Mouse (Mus musculus): ENCODE measurements around the gene Col23a1.
"Not testable (repeated sequence)": the region's sequence is repeated elsewhere in the genome, so short reads cannot be mapped to it uniquely, and the experiment has no call there.

Col23a1 gene

DNA sequence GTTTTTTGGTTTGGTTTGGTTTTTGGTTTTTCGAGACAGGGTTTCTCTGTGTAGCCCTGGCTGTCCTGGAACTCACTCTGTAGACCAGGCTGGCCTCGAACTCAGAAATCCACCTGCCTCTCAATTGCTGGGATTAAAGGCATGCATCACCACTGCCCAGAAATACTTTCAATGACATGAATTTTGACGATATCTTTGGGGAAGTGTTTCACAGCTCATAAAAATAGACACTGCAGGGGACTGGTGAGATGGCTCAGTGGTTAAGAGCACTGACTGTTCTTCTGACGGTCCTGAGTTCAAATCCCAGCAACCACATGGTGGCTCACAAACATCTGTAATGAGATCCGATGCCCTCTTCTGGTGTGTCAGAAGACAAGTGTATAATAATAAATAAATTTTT is 320.2 kb downstream of the Col23a1 start:
- in situ Hi-C loops (cut with MboI; ENCODE audit: low sequenced_read_pairs) = loop anchor here (10.0 kb wide), 1 partner anchor 75 kb away; the partner anchor contains the start of gene 0610009B22Rik

DNA sequence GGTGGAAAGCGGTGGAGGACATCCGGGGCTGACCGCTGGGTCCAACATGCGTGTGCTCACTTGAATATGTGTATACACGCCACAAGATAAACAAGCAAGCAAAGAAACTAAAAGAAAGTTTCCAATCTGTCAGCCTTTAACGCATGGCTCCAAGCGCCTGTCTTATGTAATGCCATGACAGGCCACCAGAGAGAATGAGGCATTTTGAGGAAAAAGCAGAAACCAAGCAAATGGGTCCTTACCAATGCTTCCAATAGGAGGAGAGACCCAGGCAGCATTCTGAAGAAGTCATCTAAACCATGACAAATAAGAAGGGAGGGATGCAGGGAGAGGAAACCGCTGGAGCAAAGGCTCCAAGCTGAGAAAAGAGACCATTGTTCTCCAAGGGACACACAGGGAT is 324.5 kb downstream of the Col23a1 start:
- in situ Hi-C loops (cut with MboI; ENCODE audit: low sequenced_read_pairs) = loop anchor here (10.0 kb wide), 1 partner anchor 71 kb away; the partner anchor contains the start of gene 0610009B22Rik

DNA sequence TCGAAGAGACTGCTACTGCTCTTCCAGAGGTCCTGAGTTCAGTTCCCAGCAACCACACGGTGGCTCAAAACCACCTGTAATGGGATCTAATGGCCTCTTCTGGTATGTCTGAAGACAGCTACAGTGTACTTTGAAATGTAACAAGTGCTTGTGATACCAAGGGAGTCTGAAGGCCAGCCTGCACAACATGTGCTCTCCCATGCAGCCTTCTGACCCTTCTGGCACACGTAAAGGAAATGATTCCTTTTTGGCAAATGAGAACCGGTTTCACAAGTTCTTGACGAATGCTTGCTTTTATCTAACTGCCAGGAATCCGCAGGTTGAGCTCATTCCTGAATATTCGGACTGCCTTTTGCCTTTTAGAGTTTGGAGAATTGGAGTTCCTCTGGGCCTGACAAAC is 325.4 kb downstream of the Col23a1 start:
- in situ Hi-C loops (cut with MboI; ENCODE audit: low sequenced_read_pairs) = loop anchor here (10.0 kb wide), 1 partner anchor 70 kb away; the partner anchor contains the start of gene 0610009B22Rik

DNA sequence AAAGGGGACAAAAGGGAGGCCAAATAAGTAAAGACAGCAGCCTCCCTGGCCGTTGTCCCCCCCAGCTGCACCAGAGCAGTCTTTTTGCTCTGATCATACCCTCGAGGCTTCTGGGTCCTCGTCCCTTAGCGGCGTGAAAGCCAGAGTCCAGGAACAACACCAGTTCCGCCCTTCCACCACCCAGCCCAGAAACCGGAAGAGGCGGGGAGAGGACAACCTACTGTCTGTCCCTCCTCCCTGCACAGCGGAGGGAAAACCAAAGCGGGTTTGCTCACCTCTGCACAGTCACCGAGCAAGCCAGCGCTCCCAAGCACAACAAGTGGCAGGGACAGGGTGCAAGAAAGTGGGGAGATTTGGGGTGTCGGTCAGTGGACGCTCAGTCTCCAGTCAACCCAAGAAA is 325.9 kb downstream of the Col23a1 start:
- in situ Hi-C loops (cut with MboI; ENCODE audit: low sequenced_read_pairs) = loop anchor here (10.0 kb wide), 1 partner anchor 69 kb away; the partner anchor contains the start of gene 0610009B22Rik

DNA sequence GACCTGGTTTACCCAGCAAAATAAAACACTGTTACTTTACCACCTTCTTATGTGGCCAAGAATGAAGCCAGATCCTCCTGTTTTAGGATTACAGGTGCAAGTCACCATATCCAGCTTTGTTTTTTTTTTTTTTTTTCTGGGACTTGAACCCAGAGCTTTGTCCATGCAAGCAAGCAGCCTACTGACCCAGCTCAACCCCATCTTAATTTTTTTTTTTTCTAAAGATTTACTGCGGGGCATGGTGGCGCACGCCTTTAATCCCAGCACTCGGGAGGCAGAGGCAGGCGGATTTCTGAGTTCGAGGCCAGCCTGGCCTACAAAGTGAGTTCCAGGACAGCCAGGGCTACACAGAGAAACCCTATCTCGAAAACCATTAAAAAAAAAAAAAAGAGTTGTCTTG is 326.4 kb downstream of the Col23a1 start:
- in situ Hi-C loops (cut with MboI; ENCODE audit: low sequenced_read_pairs) = loop anchor here (10.0 kb wide), 1 partner anchor 69 kb away; the partner anchor contains the start of gene 0610009B22Rik

- in situ Hi-C loops (cut with MboI; ENCODE audit: low sequenced_read_pairs) = loop anchor here (10.0 kb wide), 1 partner anchor 67 kb away; the partner anchor contains the start of gene 0610009B22Rik
Measured at GRCm38 (mm10) chr11:51617693-51618092, 328.0 kb downstream of the Col23a1 start.

DNA sequence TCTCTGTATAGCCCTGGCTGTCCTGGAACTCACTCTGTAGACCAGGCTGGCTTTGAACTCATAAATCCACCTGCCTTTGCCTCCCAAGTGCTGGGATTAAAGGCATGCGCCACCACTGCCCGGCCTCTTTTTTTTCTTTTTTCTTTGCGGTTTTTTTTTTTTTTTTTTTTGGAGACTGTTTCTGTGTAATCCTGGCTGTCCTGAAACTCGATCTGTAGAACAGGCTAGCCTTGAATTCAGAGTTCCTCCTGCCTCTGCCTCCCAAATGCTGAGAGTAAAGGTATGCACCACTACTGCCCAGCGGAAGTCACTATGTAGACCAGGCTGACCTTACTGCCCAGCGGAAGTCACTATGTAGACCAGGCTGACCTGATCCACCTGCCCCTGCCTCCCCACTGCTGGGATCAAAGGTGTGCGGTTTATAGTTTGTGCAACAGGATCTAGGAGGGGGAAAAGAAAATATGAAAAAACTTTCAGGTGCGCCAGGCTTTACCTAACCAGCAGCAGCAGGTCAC is 329.2 kb downstream of the Col23a1 start:
- in situ Hi-C loops (cut with MboI; ENCODE audit: low sequenced_read_pairs) = loop anchor here (10.0 kb wide), 1 partner anchor 66 kb away; the partner anchor contains the start of gene 0610009B22Rik

DNA sequence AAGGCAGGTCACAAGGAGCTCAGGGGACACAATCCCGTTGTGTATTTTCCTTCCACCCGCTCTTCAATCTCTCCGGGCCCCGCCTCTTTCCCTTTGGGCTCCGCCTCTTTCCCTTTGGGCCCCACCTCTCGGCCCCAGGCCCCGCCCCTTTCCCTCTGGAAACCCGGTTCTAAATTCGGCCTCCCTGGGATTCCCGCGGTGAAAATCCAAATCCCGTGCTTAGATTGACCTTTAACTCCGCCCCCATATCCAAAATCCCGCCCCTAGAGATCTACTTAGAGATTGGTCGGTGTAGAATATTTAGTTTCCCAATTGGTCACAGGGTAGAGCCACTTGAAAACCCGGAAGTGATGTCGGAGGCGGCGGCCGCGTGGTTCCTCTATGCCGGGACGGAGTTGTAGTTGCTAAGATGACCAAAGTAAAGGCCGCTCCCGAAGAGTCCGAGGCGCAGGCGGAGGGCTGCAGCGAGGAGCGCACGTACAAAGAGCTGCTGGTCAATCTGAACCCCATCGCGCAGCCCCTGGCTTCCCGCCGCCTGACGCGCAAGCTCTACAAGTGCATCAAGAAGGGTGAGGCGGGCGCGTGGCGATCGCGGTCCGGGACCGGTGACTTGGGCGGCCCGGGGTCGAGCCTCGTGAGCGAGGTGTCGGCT is 329.8 kb downstream of the Col23a1 start, which contains the start of gene Nhp2:
TSS of gene Nhp2 (plus strand) at position 327 of the 652 bp plus-strand sequence.
- in situ Hi-C loops (cut with MboI; ENCODE audit: low sequenced_read_pairs) = loop anchor here (10.0 kb wide), 1 partner anchor 65 kb away; the partner anchor contains the start of gene 0610009B22Rik

GRCm38 (mm10) chr11:51620084-51620483 is 330.4 kb downstream of the Col23a1 start:
- in situ Hi-C loops (cut with MboI; ENCODE audit: low sequenced_read_pairs) = no loop called here

DNA sequence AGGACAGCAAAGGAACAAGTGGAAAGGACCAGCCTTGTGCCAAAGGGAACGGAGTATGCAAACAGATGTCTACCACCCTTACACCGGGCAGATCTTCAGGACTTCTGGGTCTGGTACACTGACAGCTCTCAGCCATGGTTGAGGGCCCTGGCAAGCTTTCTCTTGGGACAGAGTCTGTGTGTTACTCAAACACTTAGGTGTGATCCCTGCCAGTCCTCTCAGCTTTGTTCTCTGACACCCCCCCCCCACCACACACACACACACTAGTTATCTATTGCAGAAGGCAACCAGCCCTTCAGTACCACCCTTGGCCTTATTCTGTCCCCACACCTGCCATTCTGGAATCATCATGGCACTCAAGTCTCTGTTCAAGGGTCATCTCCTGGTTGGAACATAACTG is 332.1 kb downstream of the Col23a1 start:
- in situ Hi-C loops (cut with MboI; ENCODE audit: low sequenced_read_pairs) = no loop called here

DNA sequence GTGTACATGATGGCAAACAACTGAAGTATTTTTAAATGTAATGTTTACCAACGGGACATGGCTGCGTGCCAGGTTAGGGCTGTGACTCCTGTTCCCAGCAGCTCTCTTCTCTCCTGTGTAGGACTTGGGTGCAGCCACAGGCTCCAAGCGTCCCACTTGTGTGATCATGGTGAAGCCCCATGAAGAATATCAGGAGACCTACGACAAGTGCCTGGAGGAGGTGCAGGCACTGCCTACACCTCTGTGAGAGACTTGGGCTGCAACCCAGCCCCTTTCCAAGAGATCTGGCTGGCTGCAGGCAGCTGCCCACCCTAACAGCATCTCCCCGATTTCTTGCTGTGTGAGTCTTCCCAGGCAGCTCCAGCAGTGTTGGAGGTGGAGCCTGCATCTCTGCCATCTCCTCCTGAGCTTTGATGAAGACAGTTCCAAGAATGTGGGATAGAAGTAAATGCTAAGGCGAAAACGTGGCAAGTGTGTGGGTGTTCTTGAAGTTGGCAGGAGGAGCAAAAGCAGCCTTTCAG is 333.3 kb downstream of the Col23a1 start:
- in situ Hi-C loops (cut with MboI; ENCODE audit: low sequenced_read_pairs) = no loop called here

DNA sequence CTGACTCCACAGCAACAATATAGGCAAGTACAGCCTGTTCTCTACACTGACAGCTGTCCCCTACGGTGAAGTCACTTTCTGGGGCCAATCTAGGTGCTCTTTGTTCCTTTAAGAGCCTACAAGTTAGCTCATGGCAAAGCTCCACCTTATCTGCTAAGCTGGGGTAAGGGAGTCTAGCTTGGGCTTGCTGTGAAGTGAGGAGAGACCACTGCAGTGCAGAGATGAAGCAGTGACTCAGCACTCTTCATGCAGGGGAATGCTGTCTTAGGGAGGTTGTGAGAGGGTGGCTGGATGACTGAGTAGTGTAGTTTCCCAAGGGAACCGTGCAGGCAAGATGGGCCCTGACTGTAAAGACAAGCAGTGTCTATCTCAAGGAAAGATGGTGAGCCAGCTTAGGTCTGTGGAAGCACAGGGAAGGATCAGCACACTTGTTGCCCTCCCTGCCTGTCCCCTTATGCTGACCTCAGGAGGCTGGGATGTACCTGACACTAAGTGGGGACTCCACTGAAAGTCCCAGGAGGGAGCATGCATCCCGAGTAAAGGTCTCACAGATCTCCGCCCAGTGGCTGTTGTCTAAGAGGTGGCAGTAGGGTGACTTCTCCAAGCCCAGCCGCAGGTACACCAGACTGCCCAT is 335.6 kb downstream of the Col23a1 start:
- in situ Hi-C loops (cut with MboI; ENCODE audit: low sequenced_read_pairs) = no loop called here

DNA sequence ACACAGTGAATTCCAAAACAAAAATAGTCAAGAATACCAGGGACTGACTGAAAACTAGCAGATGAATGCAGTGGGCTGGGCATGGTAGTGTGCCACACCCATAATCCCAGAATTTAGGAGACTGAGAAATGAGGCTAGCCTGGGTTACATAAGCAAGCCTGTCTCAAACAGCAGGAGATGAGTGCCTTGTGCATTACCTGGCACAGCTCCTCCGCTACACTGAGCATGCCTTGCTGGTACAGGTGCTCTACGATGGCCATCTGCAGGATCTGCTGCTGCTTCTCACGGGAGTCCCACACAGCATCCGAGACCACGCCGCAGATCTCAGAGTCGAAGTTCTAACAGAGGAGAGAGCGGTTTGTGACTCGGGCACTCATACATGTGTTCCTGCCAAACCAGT is 337.7 kb downstream of the Col23a1 start:
- in situ Hi-C loops (cut with MboI; ENCODE audit: low sequenced_read_pairs) = no loop called here

GRCm38 (mm10) chr11:51627907-51628306 is 338.2 kb downstream of the Col23a1 start:
- in situ Hi-C loops (cut with MboI; ENCODE audit: low sequenced_read_pairs) = no loop called here

DNA sequence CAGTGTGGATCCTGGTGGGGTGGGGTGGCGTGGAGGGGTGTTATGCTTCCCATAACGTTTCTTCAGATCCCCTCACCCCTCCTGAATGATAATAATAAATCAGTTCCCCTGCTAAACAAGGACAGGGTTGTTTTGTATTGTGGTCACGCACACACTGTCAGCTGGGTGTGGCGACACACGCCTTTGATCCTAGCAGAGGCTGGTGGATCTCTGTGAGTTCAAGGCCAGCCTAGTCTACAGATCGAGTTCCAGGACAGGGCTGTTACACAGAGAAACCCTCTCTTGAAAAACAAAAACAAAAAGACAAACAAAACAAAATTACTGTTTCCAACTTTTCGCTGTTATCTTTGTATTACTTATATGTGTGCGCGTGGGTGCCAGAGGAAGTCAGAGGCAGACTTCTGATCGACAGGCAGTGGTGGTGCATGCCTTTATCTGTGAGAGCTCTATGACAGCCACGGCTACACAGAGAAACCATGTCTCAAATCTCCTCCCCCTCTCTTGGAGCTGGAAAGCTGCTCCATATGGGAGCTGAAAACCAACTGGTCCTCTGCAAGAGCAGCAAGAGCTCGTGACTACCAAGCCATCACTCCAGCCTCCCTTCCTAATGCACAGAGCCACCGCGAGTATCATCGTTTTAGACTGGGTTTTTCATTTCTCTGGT is 340.1 kb downstream of the Col23a1 start:
- in situ Hi-C loops (cut with MboI; ENCODE audit: low sequenced_read_pairs) = no loop called here

GRCm38 (mm10) chr11:51632130-51632753 is 342.5 kb downstream of the Col23a1 start:
- in situ Hi-C loops (cut with MboI; ENCODE audit: low sequenced_read_pairs) = no loop called here

GRCm38 (mm10) chr11:51633200-51633599 is 343.5 kb downstream of the Col23a1 start:
- in situ Hi-C loops (cut with MboI; ENCODE audit: low sequenced_read_pairs) = not testable (repeated sequence)
